Mouse (Mus musculus): ENCODE measurements around the gene Sox11.

DNA sequence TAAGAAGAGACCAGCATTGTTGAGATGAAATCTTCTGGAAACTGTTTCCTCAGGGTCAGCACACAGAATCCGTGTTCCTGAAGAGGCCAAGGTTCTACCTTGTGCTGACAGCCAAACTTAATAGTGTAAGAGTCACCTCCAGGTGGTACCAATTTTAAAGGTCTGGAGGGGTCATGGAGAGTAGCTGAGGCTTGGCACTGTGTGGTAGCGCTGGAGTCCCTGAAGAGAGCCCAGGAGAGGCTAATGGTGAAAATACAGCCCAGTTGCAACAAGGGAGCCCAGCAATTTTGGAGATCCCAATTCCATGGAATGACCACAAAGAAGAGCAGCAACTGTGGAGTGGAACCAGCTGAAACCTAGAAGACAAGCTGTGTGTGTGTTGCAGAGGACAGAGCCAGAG is 25.1 kb upstream of the Sox11 start:
- no peak for TF ChIP-seq CTCF (IDR thresholded peaks at IDR 0.05; ENCODE audit: extremely low read depth, insufficient read depth, low read length)
- TF ChIP-seq POLR2A (IDR thresholded peaks at IDR 0.05; ENCODE audit: extremely low read depth, insufficient read depth, low read length), result no peak

Data from cortical plate, adult 2 months (tissue).